Comparison of ENCODE assay signal across 9 mouse cellular contexts in genomic region chr2:180725856-180726629, GRCm38 (mm10). TPM values are rescaled to one million over a fixed set of nuclear protein-coding genes. Genes with fewer than 3 reads are reported as not detected.
DNase-seq lines count a peak whose midpoint lies in the region; ATAC-seq and TF ChIP-seq lines count a peak whose summit lies in the region.
"Had no signal": no experiment of that assay in that cellular context is flagged by ENCODE, and none has a peak within 500 bp of the region (broad histone marks: within the 10 kb centered on the region; RNA-seq: fewer than 3 reads in every experiment).

No protein-coding gene starts in this region.

- peak overlapping the region; percentile 52 for H3K4me2 ChIP-seq in lung, embryonic 15.5 days
- H3K4me2 ChIP-seq in intestine, embryonic 15.5 days (replicated peaks): peak overlapping the region; percentile 62
- H3K4me2 ChIP-seq: midbrain, embryonic 12.5 days had no signal

- H3K4me1 ChIP-seq in lung, embryonic 15.5 days: peaks cover 16% of the 10 kb centered on the region
- peaks cover 5 to 40% of the 10 kb centered on the region in 2 experiments for H3K4me1 ChIP-seq in ES-E14 (ENCODE audit: control insufficient read depth in 2 of 2, insufficient read depth in 2 of 2, low read length in 2 of 2, poor library complexity in 1 of 2)
- H3K4me1 ChIP-seq in intestine, embryonic 15.5 days (replicated peaks): peaks cover 11% of the 10 kb centered on the region; the same call in 1 of the 2 replicates
- peaks cover 12% of the 10 kb centered on the region for H3K4me1 ChIP-seq in small intestine, adult 2 months (ENCODE audit: control insufficient read depth, insufficient read depth, insufficient read length, low read length)

- no peaks in the 10 kb centered on the region for H3K9me3 ChIP-seq in lung, embryonic 15.5 days
- no peaks in the 10 kb centered on the region; the same call in 1 of the 2 replicates for H3K9me3 ChIP-seq in ES-E14 (ENCODE audit: control insufficient read depth, insufficient read depth, low read depth, low read length)
- H3K9me3 ChIP-seq in intestine, embryonic 15.5 days: no peaks in the 10 kb centered on the region
- H3K9me3 ChIP-seq: midbrain, embryonic 12.5 days had no signal

- peaks cover 24% of the 10 kb centered on the region for H3K36me3 ChIP-seq in lung, embryonic 15.5 days
- peaks cover 31% of the 10 kb centered on the region for H3K36me3 ChIP-seq in ES-E14 (ENCODE audit: control insufficient read depth, insufficient read depth, low read length, poor library complexity, severe bottlenecking)
- H3K36me3 ChIP-seq in intestine, embryonic 15.5 days: peaks cover 11% of the 10 kb centered on the region
- H3K36me3 ChIP-seq in small intestine, adult 2 months (ENCODE audit: control insufficient read depth, insufficient read depth, low read length): peaks cover 20% of the 10 kb centered on the region

- 12% methylated on average over 8 of the region's 8 CpGs for WGBS in lung, embryonic 15.5 days
- 18% methylated on average over 8 of the region's 8 CpGs for whole genome bisulfite sequencing in intestine, embryonic 15.5 days
- 18% methylated on average over 8 of the region's 8 CpGs for WGBS in small intestine, adult 2 months

- no peak overlapping the region for H3K9ac ChIP-seq in lung, embryonic 15.5 days
- peak overlapping the region; percentile 68 for H3K9ac ChIP-seq in ES-E14 (ENCODE audit: insufficient read depth, low read depth, low read length, poor library complexity, severe bottlenecking)
- no peak overlapping the region for H3K9ac ChIP-seq in intestine, embryonic 15.5 days
- H3K9ac ChIP-seq: midbrain, embryonic 12.5 days had no signal

- no peak for DNase-seq in lung, postnatal 10 days
- no peak for DNase-seq in ES-E14 (ENCODE audit: low read depth, low spot score)
- no peak for DNase-seq in cerebellum, adult 9-10 months
- DNase-seq in ovary, postnatal 10 days (ENCODE audit: low spot score): no peak

- 0 out of 2 replicates have a peak overlapping the region, but pooled peaks have one; percentile 17 for H3K4me3 ChIP-seq in lung, embryonic 15.5 days
- peak overlapping the region; percentile 64 for H3K4me3 ChIP-seq in ES-E14 (ENCODE audit: insufficient read depth in 1 of 2, low read depth in 1 of 2, low read length in 2 of 2, poor library complexity in 1 of 2, severe bottlenecking in 1 of 2)
- peak overlapping the region; percentile 26; the same call in 1 of the 2 replicates for H3K4me3 ChIP-seq in intestine, embryonic 15.5 days (replicated peaks)
- H3K4me3 ChIP-seq in small intestine, adult 2 months (ENCODE audit: low read depth, low read length): peak overlapping the region; percentile 59
- H3K4me3 ChIP-seq: midbrain, embryonic 12.5 days had no signal

- no peaks in the 10 kb centered on the region for H3K27me3 ChIP-seq in lung, embryonic 15.5 days
- H3K27me3 ChIP-seq in intestine, embryonic 15.5 days (replicated peaks): no peaks in the 10 kb centered on the region
- H3K27me3 ChIP-seq in small intestine, adult 2 months (ENCODE audit: control insufficient read depth, insufficient read depth, low read length): no peaks in the 10 kb centered on the region

- no peak for TF ChIP-seq POLR2A in small intestine, adult 2 months (IDR thresholded peaks at IDR 0.05; ENCODE audit: low read depth, low read length)

- in situ Hi-C loops in ES-E14 (cut with MboI; ENCODE audit: low sequenced_read_pairs in 2 of 2, unreplicated experiment in 2 of 2): no loop called here

- TF ChIP-seq CTCF in small intestine, adult 2 months (IDR thresholded peaks at IDR 0.05; ENCODE audit: extremely low read depth, insufficient read length, insufficient replicate concordance, low read depth, low read length): no peak

- ATAC-seq in lung, embryonic 15.5 days (ENCODE audit: borderline replicate concordance, extremely low read depth, low FRiP score, low TSS enrichment): peak; percentile 15; the same call in 1 of the 2 replicates
- ATAC-seq in intestine, embryonic 15.5 days: no peak

- H3K27ac ChIP-seq in lung, embryonic 15.5 days: no peak overlapping the region; the same call in 1 of the 2 replicates
- H3K27ac ChIP-seq in ES-E14 (ENCODE audit: insufficient read depth, low read depth, low read length, poor library complexity, severe bottlenecking): peak overlapping the region; percentile 90
- H3K27ac ChIP-seq in intestine, embryonic 15.5 days: no peak overlapping the region
- no peak overlapping the region for H3K27ac ChIP-seq in small intestine, adult 2 months (ENCODE audit: insufficient read depth, low read depth, low read length)
- H3K27ac ChIP-seq: midbrain, embryonic 12.5 days had no signal

TF ChIP-seq in ES-E14, 5 proteins besides CTCF, POLR2A, EP300 and RAD21:
- no peak for TF ChIP-seq MAFK (IDR thresholded peaks at IDR 0.05; ENCODE audit: insufficient read depth, low read depth, low read length)
- TF ChIP-seq HCFC1 (IDR thresholded peaks at IDR 0.05; ENCODE audit: borderline replicate concordance, insufficient read depth, low read length): no peak
- TF ChIP-seq ZNF384 (IDR thresholded peaks at IDR 0.05; ENCODE audit: low read depth, low read length): no peak
- no peak for TF ChIP-seq CHD2 (IDR thresholded peaks at IDR 0.05; ENCODE audit: low read depth, low read length)
- TF ChIP-seq ZC3H11A (IDR thresholded peaks at IDR 0.05; ENCODE audit: borderline replicate concordance, low read depth, low read length): no peak

RNA-seq across cellular contexts. Expression of gene Slc17a9, which starts 1.0 kb away (rescaled TPM):
- polyA plus RNA-seq in lung, embryonic 15.5 days (2015; fragmentation: Nextera tagmentation; extraction: Ambion mirVana): 0.72 and 1.9 TPM in 2 replicates
- 12.0 and 28.1 TPM in 2 replicates for total RNA-seq in ES-E14 (2012; rRNA removed)
- 2.3 and 4.6 TPM in 2 replicates for polyA plus RNA-seq in intestine, embryonic 15.5 days (2015; fragmentation: Nextera tagmentation; extraction: Ambion mirVana)
- 13.4 and 15.8 TPM in 2 replicates for polyA plus RNA-seq in small intestine, adult 2 months (2012; rRNA removed)

RNA-seq across cellular contexts. Expression of gene Gid8, which starts 16.1 kb away (rescaled TPM):
- 55.0 and 56.0 TPM in 2 replicates for polyA plus RNA-seq in lung, embryonic 15.5 days (2015; fragmentation: Nextera tagmentation; extraction: Ambion mirVana)
- 57.8 and 64.7 TPM in 2 replicates for total RNA-seq in ES-E14 (2012; rRNA removed)
- polyA plus RNA-seq in intestine, embryonic 15.5 days (2015; fragmentation: Nextera tagmentation; extraction: Ambion mirVana): 52.6 and 55.1 TPM in 2 replicates
- polyA plus RNA-seq in small intestine, adult 2 months (2012; rRNA removed): 9.2 and 20.3 TPM in 2 replicates

RNA-seq across cellular contexts. Expression of gene Dido1, which starts 16.2 kb away (rescaled TPM):
- 29.3 and 31.7 TPM in 2 replicates for polyA plus RNA-seq in lung, embryonic 15.5 days (2015; fragmentation: Nextera tagmentation; extraction: Ambion mirVana)
- total RNA-seq in ES-E14 (2012; rRNA removed): 84.7 and 90.6 TPM in 2 replicates
- 22.8 and 23.2 TPM in 2 replicates for polyA plus RNA-seq in intestine, embryonic 15.5 days (2015; fragmentation: Nextera tagmentation; extraction: Ambion mirVana)
- 4.5 and 7.3 TPM in 2 replicates for polyA plus RNA-seq in small intestine, adult 2 months (2012; rRNA removed)

RNA-seq across cellular contexts. Expression of gene Bhlhe23, which starts 50.7 kb away (rescaled TPM):
- not detected in 2 replicates for polyA plus RNA-seq in lung, embryonic 15.5 days (2015; fragmentation: Nextera tagmentation; extraction: Ambion mirVana)
- 0.11 and 0.18 TPM in 2 replicates for total RNA-seq in ES-E14 (2012; rRNA removed)
- polyA plus RNA-seq in intestine, embryonic 15.5 days (2015; fragmentation: Nextera tagmentation; extraction: Ambion mirVana): not detected in 2 replicates
- polyA plus RNA-seq in small intestine, adult 2 months (2012; rRNA removed): not detected in 2 replicates
- total RNA-seq: heart, postnatal 25 days had no signal
